Mouse (Mus musculus) thymus, adult 18-20 months (tissue): ENCODE measurements around the gene 5530400C23Rik.
"Not testable (repeated sequence)": the region's sequence is repeated elsewhere in the genome, so short reads cannot be mapped to it uniquely, and the experiment has no call there.

Experiments used
- DNase-seq, 2 experiments: peaks; one replicate each; pipeline ENCODE4 v3.0.0; 2022; ENCODE audit warnings: mixed read lengths in 2 of 2

5530400C23Rik gene

DNA sequence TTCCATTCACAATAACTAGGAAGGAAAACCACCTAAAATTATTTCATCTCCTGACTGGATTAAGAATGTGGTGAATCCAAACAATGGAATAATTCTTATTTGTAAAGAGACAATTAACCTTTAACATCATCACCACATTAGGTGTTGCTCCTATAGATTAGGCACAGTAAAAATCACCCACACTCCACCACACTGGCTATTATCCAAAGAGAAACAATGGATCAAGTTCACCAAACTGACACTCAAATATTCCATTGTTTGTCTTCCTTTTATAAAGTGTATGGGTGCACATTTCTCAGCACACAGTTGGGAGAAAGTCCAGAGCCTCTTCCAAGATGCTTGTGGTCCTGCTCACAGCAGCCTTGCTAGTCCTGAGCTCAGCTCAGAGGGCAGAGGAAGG is at the start of gene 5530400C23Rik:
5530400C23Rik (plus strand) TSS at position 301 of the 400 bp plus-strand sequence.
- DNase-seq, result not testable (repeated sequence)

DNA sequence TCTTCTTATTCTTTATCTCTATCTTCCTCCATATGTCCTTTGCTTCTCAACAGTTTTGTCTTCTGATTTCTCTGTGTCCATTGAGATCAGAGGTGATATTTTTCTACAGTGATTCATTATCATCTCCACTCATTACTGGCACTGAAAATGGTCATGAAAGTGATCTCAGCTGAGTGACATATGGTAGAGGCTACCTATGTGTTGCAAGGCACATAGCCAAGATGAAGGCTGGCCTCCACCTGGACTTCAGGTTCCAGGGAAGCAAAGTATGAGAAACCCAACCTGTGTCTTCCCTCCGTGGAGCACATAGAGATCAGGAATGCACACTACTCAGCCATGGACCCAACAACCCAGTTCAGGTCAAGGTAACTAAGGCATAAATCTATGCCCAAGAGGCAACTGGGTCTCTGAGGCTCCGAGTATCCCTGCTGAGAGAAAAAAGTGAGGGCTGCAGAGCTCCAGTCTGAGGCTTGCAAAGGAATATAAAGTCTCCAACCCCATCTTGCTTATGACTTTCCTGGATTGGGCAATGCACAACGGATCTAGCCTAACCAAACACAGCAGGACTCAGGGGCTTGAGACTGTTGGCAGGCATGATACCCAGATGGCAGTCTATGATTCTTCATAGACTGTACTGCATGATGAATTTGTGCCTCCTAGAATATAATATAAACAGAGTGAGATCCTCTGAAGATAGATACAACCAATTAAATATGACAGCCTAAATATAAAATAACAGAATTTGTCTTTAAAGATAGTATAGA is 14.1 kb downstream of the 5530400C23Rik start:
- no peak for DNase-seq

DNA sequence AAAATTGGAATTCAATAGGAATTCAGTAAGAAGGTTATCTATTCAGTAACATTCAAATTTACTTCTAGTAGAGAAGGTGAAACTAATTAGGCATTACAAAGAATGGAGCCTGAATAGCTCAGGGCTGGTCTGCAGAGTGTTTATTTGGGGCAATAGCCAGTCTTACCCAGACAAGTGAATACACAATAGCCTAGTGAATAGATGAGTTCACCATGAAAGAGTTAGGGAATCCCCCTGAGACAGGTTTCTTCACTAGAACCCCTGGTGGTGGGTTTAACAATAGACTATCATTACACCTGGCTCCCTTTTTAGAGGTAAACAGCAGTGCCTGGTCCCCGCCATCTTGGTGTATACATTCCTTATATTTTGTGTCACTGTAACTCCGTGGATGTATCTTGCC is 21.9 kb downstream of the 5530400C23Rik start:
- not testable (repeated sequence) for DNase-seq

DNA sequence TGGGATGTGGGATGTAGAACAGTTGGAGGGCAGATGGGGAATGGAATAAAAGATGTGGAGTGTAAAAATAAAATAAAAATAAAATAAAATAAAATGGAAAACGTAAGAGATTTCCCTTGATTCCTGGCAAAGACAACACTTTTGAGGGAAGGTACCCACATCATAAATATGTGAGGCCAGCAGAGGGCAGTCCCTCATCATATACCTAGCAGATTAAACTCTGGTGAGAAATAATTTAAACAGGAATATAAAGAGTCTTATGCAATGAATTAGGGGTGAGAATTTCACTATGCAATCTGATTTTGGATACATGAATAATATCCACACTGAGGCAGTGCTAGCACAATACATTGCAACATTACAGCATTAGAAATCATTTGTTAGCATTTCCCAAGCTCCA is 46.5 kb downstream of the 5530400C23Rik start:
- DNase-seq, result no peak

DNA sequence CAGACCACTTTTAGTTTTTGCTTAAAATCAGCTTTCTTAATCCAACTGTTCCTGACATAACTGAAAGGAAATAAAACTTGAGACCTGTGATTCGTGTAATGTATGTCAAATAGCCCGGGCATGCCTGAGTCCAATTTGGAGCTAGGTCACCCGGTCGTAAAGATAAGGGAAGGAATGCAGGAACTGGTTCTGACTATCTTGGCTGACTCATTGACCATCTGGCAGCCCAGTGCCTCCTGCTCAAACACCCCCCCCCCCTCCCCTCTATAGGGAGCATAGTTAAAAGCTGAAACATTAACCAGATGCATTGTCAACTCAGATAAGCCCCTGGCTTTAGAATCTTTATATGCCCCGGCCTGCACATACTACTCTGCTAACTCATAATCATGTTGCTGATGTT is 49.7 kb downstream of the 5530400C23Rik start:
- not testable (repeated sequence) for DNase-seq
